Mouse (Mus musculus): ENCODE results near the gene Pate4. TPM values are rescaled to one million over a fixed set of nuclear protein-coding genes. Genes with fewer than 3 reads are reported as not detected.

Gene Pate4
- total and polyA plus RNA-seq, 3 experiments = not detected

DNA sequence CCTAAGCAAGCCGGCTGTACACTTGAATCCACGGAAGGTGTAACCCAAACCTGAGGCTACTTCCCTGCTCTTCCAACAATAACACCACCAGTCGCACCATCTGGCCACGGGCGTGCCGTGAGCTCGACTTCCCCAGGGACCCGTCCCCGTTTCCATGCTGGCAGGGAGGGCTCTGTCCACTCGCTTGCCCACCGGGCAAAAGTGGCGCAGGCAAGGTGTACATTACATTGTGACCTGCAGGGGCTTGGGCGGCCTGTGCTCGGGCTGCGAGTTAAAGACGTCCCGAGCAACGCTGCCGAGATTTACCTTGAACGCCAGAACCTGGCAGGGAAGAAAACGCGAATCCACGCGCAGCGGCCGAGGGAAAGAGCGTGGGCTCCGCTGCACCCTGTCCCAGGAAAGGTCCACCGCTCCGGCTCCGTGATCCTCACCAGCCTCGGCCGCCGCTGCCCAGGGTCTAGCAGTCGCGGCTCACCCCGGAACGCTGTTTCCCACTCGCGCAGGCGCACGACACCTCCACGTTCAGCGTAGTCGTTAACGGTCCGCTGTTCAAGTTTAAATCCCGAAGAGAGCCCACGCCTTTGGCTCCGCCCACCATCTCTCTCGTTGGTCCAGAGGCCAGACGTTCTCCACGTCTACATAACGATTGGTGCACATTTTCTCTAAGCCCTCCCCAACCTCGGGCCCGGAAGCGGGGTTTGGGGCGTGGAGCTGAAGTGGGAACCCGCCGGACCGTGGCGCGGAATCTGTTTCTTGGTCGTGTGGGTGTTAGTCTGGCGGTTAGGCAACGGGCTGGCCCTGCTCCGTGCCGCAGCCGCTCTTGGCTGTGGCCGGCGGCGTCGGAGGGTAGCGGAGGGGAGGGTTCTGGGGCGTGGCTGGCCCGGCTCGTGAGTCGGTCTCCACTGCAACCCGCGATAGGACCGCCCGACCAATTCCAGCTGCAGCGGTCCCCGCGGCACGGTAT is 41.9 kb downstream of the Pate4 start, which contains the start of the genes Pate2 and Hyls1:
Gene Pate2 (plus strand): TSS at position 714 of the 964 bp plus-strand sequence.
Gene Hyls1 (minus strand): TSS at position 828 of the 964 bp plus-strand sequence.
- peaks cover 0 to 6% of the 10 kb centered on the region in 2 experiments; a peak in 1 of 4 replicates for H3K4me1 ChIP-seq (ENCODE audit: control insufficient read depth in 1 of 2, insufficient read depth in 2 of 2, low read length in 2 of 2)
- H3K27me3 ChIP-seq (ENCODE audit: control insufficient read depth in 1 of 2, insufficient read depth in 2 of 2, low read length in 2 of 2) = no peaks in the 10 kb centered on the region
- DNase-seq (ENCODE audit: low read depth, low spot score) = peak; percentile 98
- peak within 1 kb of the TSS; percentile 81 to 99 for H3K4me3 ChIP-seq (ENCODE audit: control insufficient read depth in 1 of 2, insufficient read depth in 1 of 2, low read depth in 2 of 2, low read length in 2 of 2)
- peak within 1 kb of the TSS; percentile 95 for H3K27ac ChIP-seq (ENCODE audit: control insufficient read depth, low read depth, low read length)
- peak within 1 kb of the TSS; percentile 91 for H3K9ac ChIP-seq (ENCODE audit: control insufficient read depth, low read depth, low read length, poor library complexity, severe bottlenecking)
- peaks cover 9 to 22% of the 10 kb centered on the region in 2 experiments for H3K36me3 ChIP-seq (ENCODE audit: control insufficient read depth in 1 of 2, insufficient read depth in 2 of 2, low read length in 2 of 2)
- peaks cover 11% of the 10 kb centered on the region for H3K79me2 ChIP-seq (ENCODE audit: control insufficient read depth, insufficient read depth, low read length, poor library complexity)
- no peaks in the 10 kb centered on the region for H3K9me3 ChIP-seq (replicated peaks; ENCODE audit: insufficient read depth, low read length)
- TF ChIP-seq KAT2A (conservative IDR thresholded peaks at IDR 0.05; ENCODE audit: low read depth, low read length) = no peak
- TF ChIP-seq ZMIZ1 (IDR thresholded peaks at IDR 0.05; ENCODE audit: low read depth, low read length) = peak; percentile 64
- no peak for TF ChIP-seq ZKSCAN1 (IDR thresholded peaks at IDR 0.05; ENCODE audit: low read depth, low read length)
- TF ChIP-seq MXI1 (IDR thresholded peaks at IDR 0.05; ENCODE audit: low read depth, low read length) = peak; percentile 80
- TF ChIP-seq CHD1 (IDR thresholded peaks at IDR 0.05; ENCODE audit: low read depth, low read length) = no peak
- TF ChIP-seq USF1 (IDR thresholded peaks at IDR 0.05; ENCODE audit: low read depth, low read length) = no peak
- peak; percentile 72 to 91 for TF ChIP-seq POLR2A (IDR thresholded peaks at IDR 0.05; ENCODE audit: control insufficient read depth in 1 of 2, insufficient read depth in 1 of 2, low read depth in 1 of 2, low read length in 2 of 2, poor library complexity in 1 of 2)
- peak; percentile 49; the same call in 1 of the 2 replicates for TF ChIP-seq BHLHE40 (IDR thresholded peaks at IDR 0.05; ENCODE audit: borderline replicate concordance, low read depth, low read length)
- TF ChIP-seq NRF1 (IDR thresholded peaks at IDR 0.05; ENCODE audit: insufficient read depth, low read depth, low read length, poor library complexity, severe bottlenecking) = peak; percentile 95
- TF ChIP-seq TCF12 (IDR thresholded peaks at IDR 0.05; ENCODE audit: low read depth, low read length) = peak; percentile 35
- no peak for TF ChIP-seq ZC3H11A (IDR thresholded peaks at IDR 0.05; ENCODE audit: low read depth, low read length)
- no peak for TF ChIP-seq E2F4 (IDR thresholded peaks at IDR 0.05; ENCODE audit: borderline replicate concordance, low read depth, low read length)
- TF ChIP-seq CHD2 (IDR thresholded peaks at IDR 0.05; ENCODE audit: low read length) = no peak
- TF ChIP-seq HCFC1 (IDR thresholded peaks at IDR 0.05; ENCODE audit: low read depth, low read length) = peak; percentile 54; the same call in 1 of the 2 replicates
- TF ChIP-seq MAX (IDR thresholded peaks at IDR 0.05; ENCODE audit: low read length) = no peak; the same call in 1 of the 2 replicates
- no peak; the same call in 1 of the 2 replicates for TF ChIP-seq RCOR1 (IDR thresholded peaks at IDR 0.05; ENCODE audit: low read depth, low read length)
- TF ChIP-seq RAD21 (IDR thresholded peaks at IDR 0.05; ENCODE audit: low read depth, low read length) = no peak
- TF ChIP-seq UBTF (IDR thresholded peaks at IDR 0.05; ENCODE audit: borderline replicate concordance, insufficient read depth, low read depth, low read length) = 0 out of 2 replicates have a peak, but pooled peaks have one; percentile 13
- no peak for TF ChIP-seq USF2 (IDR thresholded peaks at IDR 0.05; ENCODE audit: borderline replicate concordance in 1 of 2, insufficient read depth in 1 of 2, low read depth in 1 of 2, low read length in 2 of 2)
- TF ChIP-seq TBP (IDR thresholded peaks at IDR 0.05; ENCODE audit: low read depth, low read length) = peak; percentile 75; the same call in 1 of the 2 replicates
- peak; percentile 4; the same call in 1 of the 2 replicates for TF ChIP-seq SMC3 (IDR thresholded peaks at IDR 0.05; ENCODE audit: low read depth, low read length)
- TF ChIP-seq POLR2AphosphoS5 (IDR thresholded peaks at IDR 0.05; ENCODE audit: borderline replicate concordance, low read depth, low read length) = peak; percentile 5; the same call in 1 of the 2 replicates
- peak; percentile 96 for TF ChIP-seq MYB (IDR thresholded peaks at IDR 0.05; ENCODE audit: low read depth, low read length)
- no peak for TF ChIP-seq TAL1 (IDR thresholded peaks at IDR 0.05; ENCODE audit: low read length)
- TF ChIP-seq MEF2A (IDR thresholded peaks at IDR 0.05; ENCODE audit: extremely low read depth, insufficient replicate concordance, low read depth, low read length, poor library complexity, severe bottlenecking) = no peak
- TF ChIP-seq GABPA (IDR thresholded peaks at IDR 0.05; ENCODE audit: low read depth, low read length) = no peak
- TF ChIP-seq JUND (IDR thresholded peaks at IDR 0.05; ENCODE audit: low read depth, low read length) = no peak
- peak; percentile 75 for TF ChIP-seq NELFE (IDR thresholded peaks at IDR 0.05; ENCODE audit: low read depth, low read length)
- 0 out of 2 replicates have a peak, but pooled peaks have one; percentile 6 for TF ChIP-seq ETS1 (IDR thresholded peaks at IDR 0.05; ENCODE audit: low read depth, low read length)
- peak; percentile 77 for TF ChIP-seq SIN3A (IDR thresholded peaks at IDR 0.05; ENCODE audit: low read length)
- peak; percentile 59; the same call in 1 of the 2 replicates for TF ChIP-seq MYC (IDR thresholded peaks at IDR 0.05; ENCODE audit: low read depth, low read length)
- no peak for TF ChIP-seq CTCF (IDR thresholded peaks at IDR 0.05 in 2 of 3, conservative IDR thresholded peaks at IDR 0.05 in 1 of 3; ENCODE audit: control insufficient read depth in 1 of 3, insufficient read depth in 1 of 3, low read depth in 2 of 3, low read length in 3 of 3, poor library complexity in 1 of 3, severe bottlenecking in 1 of 3)
- no peak for TF ChIP-seq MAFK (IDR thresholded peaks at IDR 0.05; ENCODE audit: borderline replicate concordance, low read depth, low read length)
- peak; percentile 91 for TF ChIP-seq ELF1 (IDR thresholded peaks at IDR 0.05; ENCODE audit: low read depth, low read length)
